ENCODE assay signal across 11 mouse cellular contexts in genomic region chr6:84124609-84125008, GRCm38 (mm10).
"Had no signal": no experiment of that assay in that cellular context is flagged by ENCODE, and none has a peak within 500 bp of the region (broad histone marks: within the 10 kb centered on the region; RNA-seq: fewer than 3 reads in every experiment).

No protein-coding gene starts in this region.

- H3K27me3 ChIP-seq: liver, embryonic 15.5 days; midbrain, embryonic 13.5 days; stomach, embryonic 15.5 days had no signal

- H3K9ac ChIP-seq: liver, embryonic 15.5 days; midbrain, embryonic 13.5 days; stomach, embryonic 15.5 days had no signal

- ATAC-seq: lung, postnatal 0 days; midbrain, embryonic 13.5 days had no signal

- H3K4me1 ChIP-seq: liver, embryonic 15.5 days; stomach, embryonic 15.5 days had no signal

- H3K9me3 ChIP-seq: liver, embryonic 15.5 days; midbrain, embryonic 13.5 days; stomach, embryonic 15.5 days had no signal

- H3K4me2 ChIP-seq: liver, embryonic 11.5 days; liver, embryonic 15.5 days; midbrain, embryonic 13.5 days; stomach, embryonic 15.5 days had no signal

- H3K27ac ChIP-seq: liver, embryonic 15.5 days; midbrain, embryonic 13.5 days; stomach, embryonic 15.5 days had no signal

- DNase-seq: layer of hippocampus, adult 9-11 months; left cerebral cortex, postnatal 4 days; lung, adult 2 months; lung, postnatal 36 days; right cerebral cortex, postnatal 14 days; thymus, postnatal 36 days had no signal

- H3K36me3 ChIP-seq: liver, embryonic 15.5 days; midbrain, embryonic 13.5 days; stomach, embryonic 15.5 days had no signal

- H3K4me3 ChIP-seq: liver, embryonic 15.5 days; midbrain, embryonic 13.5 days; stomach, embryonic 15.5 days had no signal
